Mouse (Mus musculus) brain, embryonic 18.5 days (tissue): ENCODE data around the gene Tomm5.
"Not testable (repeated sequence)": the region's sequence is repeated elsewhere in the genome, so short reads cannot be mapped to it uniquely, and the experiment has no call there.

Experiments
- DNase-seq: peaks from one replicate; pipeline ENCODE4 v3.0.0-alpha.2; 2012; ENCODE audit warnings: low read depth, low spot score

Gene Tomm5

GRCm38 (mm10) chr4:45066036-45066730 lies 41.7 kb downstream of the Tomm5 start:
- no peak for DNase-seq

- DNase-seq = no peak
Measured at GRCm38 (mm10) chr4:45064577-45064976, 43.3 kb downstream of the Tomm5 start.

- not testable (repeated sequence) for DNase-seq
Measured at GRCm38 (mm10) chr4:45063836-45064235, 44.1 kb downstream of the Tomm5 start.

GRCm38 (mm10) chr4:45055451-45055850 lies 52.5 kb downstream of the Tomm5 start:
- no peak for DNase-seq
